In genomic region chr19:16254881-16255280, GRCm38 (mm10) we compare ENCODE assay signal across 22 mouse cellular contexts.
DNase-seq lines count a peak whose midpoint lies in the region; ATAC-seq and TF ChIP-seq lines count a peak whose summit lies in the region.
"Had no signal": no experiment of that assay in that cellular context is flagged by ENCODE, and none has a peak within 500 bp of the region (broad histone marks: within the 10 kb centered on the region; RNA-seq: fewer than 3 reads in every experiment).

No protein-coding gene starts in this region.

- H3K4me2 ChIP-seq in forebrain, postnatal 0 days (ENCODE audit: low read depth): no peak overlapping the region
- H3K4me2 ChIP-seq in forebrain, embryonic 13.5 days: no peak overlapping the region
- H3K4me2 ChIP-seq: embryonic facial prominence, embryonic 12.5 days; heart, embryonic 13.5 days; hindbrain, embryonic 15.5 days; midbrain, embryonic 15.5 days had no signal

- no peak for TF ChIP-seq CTCF in forebrain, postnatal 0 days (IDR thresholded peaks at IDR 0.05; ENCODE audit: low read depth)
- TF ChIP-seq CTCF in layer of hippocampus, adult 2 months (conservative IDR thresholded peaks at IDR 0.05): no peak

- no peaks in the 10 kb centered on the region for H3K9me3 ChIP-seq in forebrain, postnatal 0 days (ENCODE audit: low read length)
- no peaks in the 10 kb centered on the region for H3K9me3 ChIP-seq in forebrain, embryonic 13.5 days (replicated peaks)
- H3K9me3 ChIP-seq: embryonic facial prominence, embryonic 12.5 days; heart, embryonic 13.5 days; hindbrain, embryonic 15.5 days; midbrain, embryonic 15.5 days had no signal

- no peaks in the 10 kb centered on the region for H3K4me1 ChIP-seq in forebrain, postnatal 0 days (ENCODE audit: insufficient read depth)
- peaks cover 23% of the 10 kb centered on the region for H3K4me1 ChIP-seq in forebrain, embryonic 13.5 days

- H3K9ac ChIP-seq in forebrain, postnatal 0 days: no peak overlapping the region
- H3K9ac ChIP-seq in forebrain, embryonic 13.5 days: no peak overlapping the region
- H3K9ac ChIP-seq: embryonic facial prominence, embryonic 12.5 days; heart, embryonic 13.5 days; hindbrain, embryonic 15.5 days; midbrain, embryonic 15.5 days had no signal

- no peaks in the 10 kb centered on the region for H3K36me3 ChIP-seq in forebrain, postnatal 0 days (ENCODE audit: insufficient read depth)
- H3K36me3 ChIP-seq in forebrain, embryonic 13.5 days (ENCODE audit: poor library complexity, severe bottlenecking): no peaks in the 10 kb centered on the region
- H3K36me3 ChIP-seq: embryonic facial prominence, embryonic 12.5 days; heart, embryonic 13.5 days; hindbrain, embryonic 15.5 days; midbrain, embryonic 15.5 days had no signal

- DNase-seq in cerebellum, adult 11-12 months: peak; percentile 25
- no peak for DNase-seq in cerebellum, adult 9-11 months
- no peak for DNase-seq in forebrain, postnatal 0 days
- peak; percentile 33 to 37 for DNase-seq in layer of hippocampus, adult 2 months (ENCODE audit: low spot score in 2 of 2)
- DNase-seq in layer of hippocampus, adult 9-10 months (ENCODE audit: low spot score): no peak
- DNase-seq in cerebellum, postnatal 25 days: peak; percentile 36 to 54
- DNase-seq in adrenal gland, adult (ENCODE audit: inconsistent age in 2 of 2, low spot score in 1 of 2): no peak
- DNase-seq: adrenal gland, postnatal 36 days; heart, postnatal 36 days; lung, adult 18-20 months; lung, postnatal 14 days; thymus, postnatal 4 days had no signal

- peak; percentile 58; the same call in 1 of the 2 replicates for ATAC-seq in forebrain, postnatal 0 days
- no peak for ATAC-seq in forebrain, embryonic 13.5 days
- ATAC-seq: CD4-positive, CD25-positive, alpha-beta regulatory T cell, adult 4 months; intestine, postnatal 0 days; midbrain, embryonic 15.5 days had no signal

- 69% methylated on average over 1 of the region's 1 CpGs for WGBS in forebrain, postnatal 0 days
- 70% methylated on average over 1 of the region's 1 CpGs for WGBS in forebrain, embryonic 13.5 days

- no peak overlapping the region for H3K27ac ChIP-seq in forebrain, postnatal 0 days (ENCODE audit: low read depth, low read length)
- H3K27ac ChIP-seq in forebrain, embryonic 13.5 days: no peak overlapping the region
- H3K27ac ChIP-seq in layer of hippocampus, adult 2 months: peak overlapping the region; percentile 43; the same call in 1 of the 2 replicates
- H3K27ac ChIP-seq: embryonic facial prominence, embryonic 12.5 days; heart, embryonic 13.5 days; hindbrain, embryonic 15.5 days; kidney, postnatal 0 days; midbrain, embryonic 15.5 days had no signal

- H3K27me3 ChIP-seq in forebrain, postnatal 0 days (ENCODE audit: insufficient read depth, low read length): no peaks in the 10 kb centered on the region
- no peaks in the 10 kb centered on the region for H3K27me3 ChIP-seq in forebrain, embryonic 13.5 days
- H3K27me3 ChIP-seq: embryonic facial prominence, embryonic 12.5 days; heart, embryonic 13.5 days; hindbrain, embryonic 15.5 days; midbrain, embryonic 15.5 days had no signal

- H3K4me3 ChIP-seq in forebrain, postnatal 0 days (ENCODE audit: low read depth, low read length): no peak overlapping the region
- H3K4me3 ChIP-seq in forebrain, embryonic 13.5 days: no peak overlapping the region
- H3K4me3 ChIP-seq in layer of hippocampus, adult 2 months: no peak overlapping the region
- H3K4me3 ChIP-seq: embryonic facial prominence, embryonic 12.5 days; erythroblast, embryonic 14.5 days; heart, embryonic 13.5 days; hindbrain, embryonic 15.5 days; midbrain, embryonic 15.5 days; myocyte had no signal

Comparison
In these comparisons a context has a peak if more than half of its experiments do, and no peak if none do; other contexts are left out.
1. DNase-seq: peak in cerebellum, adult 11-12 months (single experiment), layer of hippocampus, adult 2 months (2 of 2) and cerebellum, postnatal 25 days (2 of 2); none in cerebellum, adult 9-11 months (single experiment), forebrain, postnatal 0 days (single experiment), layer of hippocampus, adult 9-10 months (single experiment) and adrenal gland, adult (0 of 2).